Mouse (Mus musculus) layer of hippocampus, adult 9-11 months (tissue): ENCODE results near the gene Slc22a23.
A peak's percentile ranks its signal among the peaks of the same experiment; 100 is the strongest.

Experiments used
- DNase-seq: peaks from one replicate; pipeline ENCODE4 v3.0.0; 2022

The Slc22a23 gene

GRCm38 (mm10) chr13:34343719-34344375, 1.1 kb downstream of the Slc22a23 start:
- DNase-seq = no peak

GRCm38 (mm10) chr13:34342286-34342890, 2.6 kb downstream of the Slc22a23 start:
- DNase-seq = no peak

GRCm38 (mm10) chr13:34336895-34337294, 8.1 kb downstream of the Slc22a23 start:
- no peak for DNase-seq

- no peak for DNase-seq
Observed at GRCm38 (mm10) chr13:34334847-34335246, 10.1 kb downstream of the Slc22a23 start.

GRCm38 (mm10) chr13:34332762-34333161, 12.2 kb downstream of the Slc22a23 start:
- no peak for DNase-seq

- no peak for DNase-seq
Observed at GRCm38 (mm10) chr13:34331399-34332186, 13.4 kb downstream of the Slc22a23 start.

GRCm38 (mm10) chr13:34329589-34329988, 15.4 kb downstream of the Slc22a23 start:
- no peak for DNase-seq

GRCm38 (mm10) chr13:34326992-34327391, 18.0 kb downstream of the Slc22a23 start:
- DNase-seq = no peak

GRCm38 (mm10) chr13:34323361-34323760, 21.6 kb downstream of the Slc22a23 start:
- no peak for DNase-seq

GRCm38 (mm10) chr13:34320482-34320881, 24.5 kb downstream of the Slc22a23 start:
- no peak for DNase-seq

- no peak for DNase-seq
Observed at GRCm38 (mm10) chr13:34317051-34317450, 27.9 kb downstream of the Slc22a23 start.

GRCm38 (mm10) chr13:34316511-34316910, 28.5 kb downstream of the Slc22a23 start:
- DNase-seq = no peak

GRCm38 (mm10) chr13:34313033-34313491, 31.9 kb downstream of the Slc22a23 start:
- peak; percentile 47 for DNase-seq

GRCm38 (mm10) chr13:34312346-34313002, 32.5 kb downstream of the Slc22a23 start:
- DNase-seq = no peak

GRCm38 (mm10) chr13:34311593-34311992, 33.4 kb downstream of the Slc22a23 start:
- DNase-seq = no peak

- DNase-seq = no peak
Observed at GRCm38 (mm10) chr13:34308604-34308927, 36.4 kb downstream of the Slc22a23 start.

- no peak for DNase-seq
Observed at GRCm38 (mm10) chr13:34307696-34308603, 37.0 kb downstream of the Slc22a23 start.

GRCm38 (mm10) chr13:34305964-34306671, 38.9 kb downstream of the Slc22a23 start:
- DNase-seq = no peak

- no peak for DNase-seq
Observed at GRCm38 (mm10) chr13:34304896-34305295, 40.1 kb downstream of the Slc22a23 start.

GRCm38 (mm10) chr13:34303386-34304016, 41.5 kb downstream of the Slc22a23 start:
- no peak for DNase-seq

GRCm38 (mm10) chr13:34301585-34301984, 43.4 kb downstream of the Slc22a23 start:
- DNase-seq = no peak
